Mouse (Mus musculus): ENCODE measurements at regions not wholly inside any gene's neighbourhood (a gene's known extent, or its start where the extent isn't known, plus 50 kb on each side); places are given as distances from the start of the nearest gene placed in this dataset.

DNA sequence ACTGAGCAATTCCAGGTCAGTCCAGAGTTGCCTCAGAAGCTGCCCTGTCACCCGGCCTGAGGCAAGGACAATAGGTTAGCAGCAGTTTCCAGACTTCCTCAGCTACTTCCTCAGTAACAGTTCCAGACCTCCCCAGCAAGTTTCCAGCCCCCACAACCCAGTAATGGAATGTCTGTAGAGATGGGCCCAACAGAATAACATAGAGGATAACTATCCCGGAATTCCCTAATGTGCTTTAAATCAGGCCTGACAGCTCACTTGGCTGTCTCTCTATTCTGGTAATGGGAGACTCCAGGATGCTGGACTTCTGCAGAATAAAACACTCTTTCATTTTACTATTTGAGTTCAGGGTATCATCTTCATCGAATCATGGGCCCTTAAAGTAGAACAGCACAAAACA lies 268.4 kb upstream of the Tsc22d2 start:
- Histone ChIP-seq H3K4me2 (replicated peaks; ENCODE audit: low read depth, low read length) (no peak overlapping the region), H3K27me3 (ENCODE audit: control insufficient read depth, insufficient read depth, low read length) (no peaks in the 10 kb centered on the region), H3K4me1 (replicated peaks; ENCODE audit: control insufficient read depth, insufficient read depth, low read length) (no peaks in the 10 kb centered on the region), H3K9me3 (ENCODE audit: control insufficient read depth, low read length) (no peaks in the 10 kb centered on the region), H3K36me3 (ENCODE audit: control insufficient read depth, insufficient read depth, low read length) (no peaks in the 10 kb centered on the region), H3K27ac (ENCODE audit: low read depth, low read length) (no peak overlapping the region), H3K9ac (ENCODE audit: low read depth, low read length) (no peak overlapping the region), H3K4me3 (ENCODE audit: low read depth, low read length) (no peak overlapping the region)
- ATAC-seq (ENCODE audit: low FRiP score) (no peak), DNase-seq (ENCODE audit: low spot score) (no peak)
- 72% methylated on average over 3 of the region's 3 CpGs for WGBS

DNA sequence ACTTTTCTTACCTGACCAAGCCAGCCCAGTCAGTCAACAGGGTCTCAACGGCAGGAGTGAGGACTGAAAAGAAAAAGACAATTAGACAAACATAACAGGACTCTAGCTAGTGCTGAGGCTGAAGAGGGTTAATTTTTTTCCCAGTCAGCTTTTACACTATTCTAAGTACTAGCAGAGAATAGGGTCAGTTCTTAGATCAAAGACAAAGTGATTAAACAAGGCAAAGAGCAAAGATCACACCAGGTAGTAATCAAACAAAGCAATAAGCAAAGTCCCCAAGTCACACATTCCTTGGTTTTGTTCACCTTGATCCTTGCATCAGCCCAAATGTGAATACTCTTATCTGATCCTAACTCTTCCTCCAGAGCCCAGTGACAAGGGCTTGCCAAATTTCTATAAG lies 267.8 kb upstream of the Tsc22d2 start:
- Histone ChIP-seq H3K4me2 (replicated peaks; ENCODE audit: low read depth, low read length) (no peak overlapping the region), H3K9me3 (ENCODE audit: control insufficient read depth, low read length) (no peaks in the 10 kb centered on the region), H3K27ac (ENCODE audit: low read depth, low read length) (no peak overlapping the region), H3K4me3 (ENCODE audit: low read depth, low read length) (no peak overlapping the region), H3K27me3 (ENCODE audit: control insufficient read depth, insufficient read depth, low read length) (no peaks in the 10 kb centered on the region), H3K36me3 (ENCODE audit: control insufficient read depth, insufficient read depth, low read length) (no peaks in the 10 kb centered on the region), H3K4me1 (replicated peaks; ENCODE audit: control insufficient read depth, insufficient read depth, low read length) (no peaks in the 10 kb centered on the region), H3K9ac (ENCODE audit: low read depth, low read length) (no peak overlapping the region)
- DNase-seq (ENCODE audit: low spot score) (no peak), ATAC-seq (ENCODE audit: low FRiP score) (no peak)
- WGBS: 32% methylated on average over 1 of the region's 1 CpGs

DNA sequence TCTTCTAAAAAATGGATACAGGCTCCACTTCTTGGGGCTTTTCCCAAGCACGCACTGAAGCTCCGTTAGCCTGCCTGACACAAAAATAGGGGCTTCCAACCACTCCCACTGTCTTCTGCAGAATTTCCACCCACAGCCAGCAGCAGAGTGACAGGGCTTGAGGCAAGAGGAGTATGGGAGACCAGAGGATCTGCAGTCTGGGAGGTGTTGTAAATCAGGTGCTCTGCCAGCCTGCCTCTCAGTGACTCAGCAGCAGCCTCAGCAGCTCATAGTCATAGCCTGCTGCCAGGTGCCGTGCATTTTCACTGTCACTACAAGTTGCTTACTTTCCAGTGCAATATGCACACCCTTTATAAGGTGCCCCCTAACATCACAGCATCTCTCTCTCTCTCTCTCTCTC lies 261.4 kb upstream of the Tsc22d2 start:
- DNase-seq (ENCODE audit: low spot score) (no peak), ATAC-seq (ENCODE audit: low FRiP score) (no peak)
- Histone ChIP-seq H3K4me2 (replicated peaks; ENCODE audit: low read depth, low read length) (no peak overlapping the region), H3K27me3 (ENCODE audit: control insufficient read depth, insufficient read depth, low read length) (no peaks in the 10 kb centered on the region), H3K4me1 (replicated peaks; ENCODE audit: control insufficient read depth, insufficient read depth, low read length) (no peaks in the 10 kb centered on the region), H3K27ac (ENCODE audit: low read depth, low read length) (no peak overlapping the region), H3K36me3 (ENCODE audit: control insufficient read depth, insufficient read depth, low read length) (no peaks in the 10 kb centered on the region), H3K9me3 (ENCODE audit: control insufficient read depth, low read length) (no peaks in the 10 kb centered on the region), H3K4me3 (ENCODE audit: low read depth, low read length) (no peak overlapping the region), H3K9ac (ENCODE audit: low read depth, low read length) (no peak overlapping the region)
- 91% methylated on average over 3 of the region's 3 CpGs for WGBS

DNA sequence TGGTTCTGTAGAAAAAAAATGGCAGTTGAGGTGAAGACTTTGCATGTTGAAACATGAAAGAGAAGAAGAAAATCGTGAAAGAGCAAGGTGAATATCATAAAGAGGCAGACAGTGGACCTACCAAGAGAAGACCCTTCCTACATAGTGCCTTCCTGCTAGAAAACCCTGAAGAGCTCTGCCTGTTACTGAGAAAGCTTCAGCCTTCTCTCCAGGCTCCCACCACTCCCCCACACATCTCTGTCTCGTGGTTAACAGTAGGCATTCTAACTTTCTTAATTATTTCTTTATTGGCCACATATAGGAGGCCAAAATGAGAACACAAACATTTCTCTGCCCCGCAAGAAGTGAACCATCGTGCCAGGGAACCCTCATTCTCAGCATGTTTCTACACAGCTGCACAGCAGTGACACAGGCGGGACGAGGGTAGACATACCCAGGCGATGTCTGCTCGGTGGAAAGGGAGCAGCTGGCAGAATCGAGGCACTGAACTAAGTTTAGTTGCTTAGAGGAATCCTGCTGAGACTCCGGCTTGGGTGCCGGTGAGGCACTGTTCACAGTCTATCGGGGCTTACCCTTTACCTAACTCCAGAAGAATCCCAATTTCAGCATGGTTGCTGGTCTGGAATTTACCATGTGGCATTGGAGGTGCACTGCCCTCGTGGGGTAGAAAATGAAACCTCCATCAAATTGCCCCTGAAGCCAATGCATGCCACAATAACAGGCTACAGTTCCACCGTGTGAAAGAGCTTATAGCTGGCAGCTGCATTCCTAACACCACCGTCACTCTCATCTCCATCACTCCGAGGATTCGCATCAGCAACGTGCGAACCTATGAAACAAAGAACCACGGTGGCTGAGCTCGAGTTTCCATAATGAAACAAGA lies 260.4 kb upstream of the Tsc22d2 start:
- Histone ChIP-seq H3K9me3 (ENCODE audit: control insufficient read depth, low read length) (no peaks in the 10 kb centered on the region), H3K27ac (ENCODE audit: low read depth, low read length) (no peak overlapping the region), H3K4me2 (replicated peaks; ENCODE audit: low read depth, low read length) (no peak overlapping the region), H3K4me3 (ENCODE audit: low read depth, low read length) (no peak overlapping the region), H3K36me3 (ENCODE audit: control insufficient read depth, insufficient read depth, low read length) (no peaks in the 10 kb centered on the region), H3K27me3 (ENCODE audit: control insufficient read depth, insufficient read depth, low read length) (no peaks in the 10 kb centered on the region), H3K4me1 (replicated peaks; ENCODE audit: control insufficient read depth, insufficient read depth, low read length) (no peaks in the 10 kb centered on the region), H3K9ac (ENCODE audit: low read depth, low read length) (no peak overlapping the region)
- WGBS: 80% methylated on average over 21 of the region's 21 CpGs
- ATAC-seq (ENCODE audit: low FRiP score) (no peak), DNase-seq (ENCODE audit: low spot score) (no peak)

DNA sequence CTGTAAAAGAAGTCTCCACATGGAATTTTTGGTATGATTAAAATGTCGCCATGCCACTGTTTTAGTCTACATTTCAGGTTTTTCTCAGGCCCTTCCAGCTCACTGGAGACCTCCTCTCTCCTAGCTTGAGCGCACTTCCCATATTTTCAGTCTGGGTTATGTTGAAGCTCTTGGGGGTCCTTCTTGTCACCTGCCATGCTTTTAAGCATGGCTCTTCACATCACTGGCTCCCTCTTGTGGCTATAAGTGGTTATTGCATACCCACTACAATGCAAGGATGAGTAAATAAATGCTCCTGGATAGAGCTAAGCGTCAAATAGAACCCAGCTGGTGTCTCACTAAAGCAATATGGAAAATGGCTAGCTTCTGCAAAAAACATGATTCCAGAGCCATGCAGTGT lies 255.1 kb upstream of the Tsc22d2 start:
- no peaks in the 10 kb centered on the region for H3K27me3 ChIP-seq (ENCODE audit: control insufficient read depth, insufficient read depth, low read length)
- no peak overlapping the region for H3K4me2 ChIP-seq (replicated peaks; ENCODE audit: low read depth, low read length)
- no peak overlapping the region for H3K9ac ChIP-seq (ENCODE audit: low read depth, low read length)
- ATAC-seq (ENCODE audit: low FRiP score) (peak; percentile 28; the same call in 1 of the 2 replicates), DNase-seq (ENCODE audit: low spot score) (peak; percentile 67)
- H3K9me3 ChIP-seq (ENCODE audit: control insufficient read depth, low read length): no peaks in the 10 kb centered on the region
- H3K27ac ChIP-seq (ENCODE audit: low read depth, low read length): no peak overlapping the region
- WGBS: 65% methylated on average over 3 of the region's 3 CpGs
- H3K4me1 ChIP-seq (replicated peaks; ENCODE audit: control insufficient read depth, insufficient read depth, low read length): no peaks in the 10 kb centered on the region
- H3K36me3 ChIP-seq (ENCODE audit: control insufficient read depth, insufficient read depth, low read length): no peaks in the 10 kb centered on the region
- no peak overlapping the region for H3K4me3 ChIP-seq (ENCODE audit: low read depth, low read length)

DNA sequence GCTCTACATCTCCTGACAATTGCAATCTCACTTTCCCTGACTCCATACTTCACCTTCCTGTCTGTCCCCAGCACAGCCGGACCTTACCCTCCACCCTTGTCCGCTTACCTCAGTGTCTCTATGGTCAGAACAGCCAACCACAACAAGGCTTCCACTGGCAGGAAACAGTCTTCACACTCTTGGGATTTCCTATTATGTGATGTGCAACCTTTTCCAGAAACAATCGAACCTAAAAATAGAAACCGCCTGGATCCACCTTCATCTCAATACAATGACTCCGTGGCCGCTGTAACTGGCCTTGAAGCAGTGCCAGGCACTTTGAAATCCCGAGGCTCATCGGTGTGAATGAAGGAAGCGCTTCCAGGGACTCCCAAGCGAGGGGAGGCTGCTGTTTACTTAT lies 252.3 kb upstream of the Tsc22d2 start:
- DNase-seq (ENCODE audit: low spot score): no peak
- Histone ChIP-seq H3K9ac (ENCODE audit: low read depth, low read length) (no peak overlapping the region), H3K9me3 (ENCODE audit: control insufficient read depth, low read length) (no peaks in the 10 kb centered on the region), H3K4me1 (replicated peaks; ENCODE audit: control insufficient read depth, insufficient read depth, low read length) (no peaks in the 10 kb centered on the region), H3K4me3 (ENCODE audit: low read depth, low read length) (no peak overlapping the region), H3K36me3 (ENCODE audit: control insufficient read depth, insufficient read depth, low read length) (no peaks in the 10 kb centered on the region), H3K27ac (ENCODE audit: low read depth, low read length) (no peak overlapping the region), H3K27me3 (ENCODE audit: control insufficient read depth, insufficient read depth, low read length) (no peaks in the 10 kb centered on the region), H3K4me2 (replicated peaks; ENCODE audit: low read depth, low read length) (no peak overlapping the region)
- WGBS: 41% methylated on average over 10 of the region's 10 CpGs
- no peak for ATAC-seq (ENCODE audit: low FRiP score)

DNA sequence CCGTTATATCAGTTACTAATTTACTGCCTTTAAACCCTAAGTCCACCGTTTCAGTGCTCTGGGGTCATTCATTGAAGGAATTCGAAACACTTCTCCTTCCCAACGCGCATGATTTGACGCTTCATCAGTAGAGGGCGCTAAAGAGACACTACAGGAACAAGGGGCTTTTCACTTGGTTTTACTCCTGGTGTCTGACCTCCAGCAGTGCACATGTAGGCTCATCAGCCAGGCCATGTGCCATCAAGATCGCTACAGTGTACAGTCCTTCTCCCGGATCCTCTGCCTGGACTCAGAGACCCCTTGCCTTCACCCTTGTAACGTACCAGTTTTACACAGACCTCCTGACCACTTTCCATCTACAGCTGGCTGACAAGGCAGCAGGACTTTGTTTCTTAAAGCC lies 250.7 kb upstream of the Tsc22d2 start:
- no peaks in the 10 kb centered on the region for H3K4me1 ChIP-seq (replicated peaks; ENCODE audit: control insufficient read depth, insufficient read depth, low read length)
- H3K9me3 ChIP-seq (ENCODE audit: control insufficient read depth, low read length): no peaks in the 10 kb centered on the region
- H3K9ac ChIP-seq (ENCODE audit: low read depth, low read length): no peak overlapping the region
- peak; percentile 91 for DNase-seq (ENCODE audit: low spot score)
- no peak overlapping the region for H3K4me3 ChIP-seq (ENCODE audit: low read depth, low read length)
- no peaks in the 10 kb centered on the region for H3K36me3 ChIP-seq (ENCODE audit: control insufficient read depth, insufficient read depth, low read length)
- WGBS: 10% methylated on average over 10 of the region's 10 CpGs
- H3K4me2 ChIP-seq (replicated peaks; ENCODE audit: low read depth, low read length): no peak overlapping the region
- H3K27me3 ChIP-seq (ENCODE audit: control insufficient read depth, insufficient read depth, low read length): no peaks in the 10 kb centered on the region
- H3K27ac ChIP-seq (ENCODE audit: low read depth, low read length): no peak overlapping the region
- peak; percentile 72 for ATAC-seq (ENCODE audit: low FRiP score)

DNA sequence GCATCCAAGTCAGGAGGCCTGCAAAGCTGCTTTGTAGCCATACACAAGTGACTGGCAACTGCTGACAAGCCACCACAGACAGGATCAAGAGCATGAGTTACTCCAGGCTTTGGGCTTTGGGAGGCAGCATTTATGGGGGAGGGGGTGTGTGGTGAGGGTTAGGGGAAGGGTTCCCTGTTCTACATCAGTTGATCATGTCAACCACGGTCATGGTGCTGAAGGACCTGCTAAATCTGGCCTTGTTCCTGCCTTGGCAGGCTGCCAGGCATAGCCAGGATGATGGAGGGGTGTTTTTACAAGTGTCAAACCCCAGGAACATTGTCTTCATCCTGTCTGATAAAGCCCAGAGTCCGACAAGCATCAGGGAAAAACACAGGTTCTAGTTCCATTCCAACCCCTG lies 247.9 kb upstream of the Tsc22d2 start:
- Histone ChIP-seq H3K9me3 (ENCODE audit: control insufficient read depth, low read length) (no peaks in the 10 kb centered on the region), H3K4me2 (replicated peaks; ENCODE audit: low read depth, low read length) (no peak overlapping the region), H3K4me1 (replicated peaks; ENCODE audit: control insufficient read depth, insufficient read depth, low read length) (no peaks in the 10 kb centered on the region), H3K9ac (ENCODE audit: low read depth, low read length) (no peak overlapping the region), H3K4me3 (ENCODE audit: low read depth, low read length) (no peak overlapping the region), H3K27ac (ENCODE audit: low read depth, low read length) (no peak overlapping the region), H3K27me3 (ENCODE audit: control insufficient read depth, insufficient read depth, low read length) (no peaks in the 10 kb centered on the region), H3K36me3 (ENCODE audit: control insufficient read depth, insufficient read depth, low read length) (no peaks in the 10 kb centered on the region)
- ATAC-seq (ENCODE audit: low FRiP score) (no peak), DNase-seq (ENCODE audit: low spot score) (no peak)
- 73% methylated on average over 2 of the region's 2 CpGs for WGBS

DNA sequence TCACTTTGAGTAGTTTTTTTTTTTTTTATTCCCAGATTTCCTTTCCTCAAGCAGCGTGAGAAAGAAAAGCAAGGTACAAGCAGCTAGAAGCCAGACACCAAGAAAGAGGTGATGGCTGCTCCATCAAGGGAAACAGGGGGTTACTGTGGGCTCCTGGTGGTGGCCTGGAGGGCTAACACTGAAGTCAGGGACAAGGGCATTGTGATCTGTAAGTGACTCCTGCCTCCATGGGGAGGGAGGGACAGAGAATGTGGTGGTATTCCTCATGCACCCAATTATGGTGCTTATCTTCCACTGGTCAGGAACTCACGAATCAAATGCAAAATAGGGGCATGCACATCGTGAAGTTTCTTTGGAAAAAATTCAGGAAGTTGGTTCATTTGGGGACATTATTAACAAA lies 247.4 kb upstream of the Tsc22d2 start:
- no peaks in the 10 kb centered on the region for H3K4me1 ChIP-seq (replicated peaks; ENCODE audit: control insufficient read depth, insufficient read depth, low read length)
- no peak overlapping the region for H3K27ac ChIP-seq (ENCODE audit: low read depth, low read length)
- no peak overlapping the region for H3K9ac ChIP-seq (ENCODE audit: low read depth, low read length)
- WGBS: 91% methylated on average over 3 of the region's 3 CpGs
- H3K27me3 ChIP-seq (ENCODE audit: control insufficient read depth, insufficient read depth, low read length): no peaks in the 10 kb centered on the region
- H3K36me3 ChIP-seq (ENCODE audit: control insufficient read depth, insufficient read depth, low read length): no peaks in the 10 kb centered on the region
- DNase-seq (ENCODE audit: low spot score): no peak
- no peak overlapping the region for H3K4me3 ChIP-seq (ENCODE audit: low read depth, low read length)
- no peak for ATAC-seq (ENCODE audit: low FRiP score)
- H3K4me2 ChIP-seq (replicated peaks; ENCODE audit: low read depth, low read length): no peak overlapping the region
- no peaks in the 10 kb centered on the region for H3K9me3 ChIP-seq (ENCODE audit: control insufficient read depth, low read length)

All from hindbrain, embryonic 11.5 days (tissue).